Mouse (Mus musculus) neutrophil, adult 5-6 weeks (primary cell): ENCODE results near the gene Ddr2. TPM values are rescaled to one million over a fixed set of nuclear protein-coding genes. Genes with fewer than 3 reads are reported as not detected.
A peak's percentile ranks its signal among the peaks of the same experiment; 100 is the strongest.

Experiments used
- ATAC-seq: fragments of 151-379, 151-347 bp; 2 replicates; pipeline ENCODE4 v1.8.0; 2017; ENCODE audit warnings: mild to moderate bottlenecking, moderate TSS enrichment; ENCODE audit not compliant: insufficient number of reproducible peaks, poor library complexity, low FRiP score, severe bottlenecking; ENCODE audit errors: extremely low read depth
- total RNA-seq: library from RNA; stranded (forward); fragments of 200-1000 nt; gene quantifications from 2 replicates; pipeline ENCODE4 v1.2.3, GENCODE M21; 2017

The Ddr2 gene
- total RNA-seq, 1 experiment from 2014 or later, result not detected

DNA sequence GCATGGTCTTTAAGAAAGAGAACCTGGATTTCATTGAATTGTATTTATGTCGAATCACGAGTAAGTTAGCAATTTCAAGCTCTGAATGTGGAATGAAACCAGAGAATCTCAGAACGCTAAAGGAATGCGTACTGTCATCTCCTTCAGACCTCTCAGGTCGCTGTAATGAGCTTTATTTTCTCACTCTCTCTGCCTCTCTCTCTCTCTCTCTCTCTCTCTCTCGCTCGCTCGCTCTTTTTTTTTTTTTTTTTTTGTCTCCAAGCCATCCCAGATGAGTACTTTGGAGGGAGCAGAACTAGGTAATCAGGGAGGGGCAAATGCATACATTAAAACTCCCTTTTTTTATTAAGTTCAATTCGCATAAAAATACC lies 141.1 kb downstream of the Ddr2 start:
- ATAC-seq, result no peak

DNA sequence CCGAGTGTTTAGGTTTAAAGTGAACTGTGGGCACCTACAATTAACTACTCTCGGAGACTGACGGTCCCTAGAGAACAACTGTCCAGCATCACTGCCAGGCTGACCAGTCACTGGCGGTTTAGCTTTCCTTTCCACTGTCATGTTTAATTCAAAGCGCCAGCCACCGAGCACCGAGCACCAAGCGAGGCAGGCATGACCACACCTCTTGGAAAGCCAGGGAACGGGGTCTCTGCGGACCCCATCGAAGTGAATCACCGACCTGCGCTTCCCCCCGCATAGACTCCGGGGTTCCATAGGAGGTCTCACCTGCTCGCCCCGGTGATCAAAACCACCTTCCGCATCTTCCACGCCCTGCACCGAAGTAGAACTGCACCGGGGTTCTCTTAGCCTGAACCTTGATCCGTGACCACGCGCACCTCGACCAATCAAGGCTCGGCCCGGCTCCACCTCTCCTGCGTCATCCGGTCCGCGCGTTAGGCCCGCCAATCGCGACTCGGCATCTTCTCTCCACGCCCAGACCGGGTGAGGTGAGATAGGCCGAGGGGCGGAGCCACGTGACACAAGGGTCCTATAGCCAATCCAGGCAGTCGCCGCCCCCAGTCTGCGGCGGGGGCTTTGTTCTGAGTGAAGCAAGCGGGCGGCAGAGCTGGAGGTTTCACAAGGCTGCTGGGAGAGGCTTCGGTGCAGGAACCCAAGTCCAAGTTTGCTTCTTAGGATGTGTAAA lies 141.6 kb downstream of the Ddr2 start, which contains the start of gene Hsd17b7:
Hsd17b7 (minus strand) TSS at position 450 of the 724 bp plus-strand sequence.
- peak; percentile 99 for ATAC-seq

- ATAC-seq, result no peak
These were observed 157.5 kb downstream of the Ddr2 start for GRCm38 (mm10) chr1:169953106-169953505.

GRCm38 (mm10) chr1:169952636-169953035 lies 157.9 kb downstream of the Ddr2 start:
- ATAC-seq, result no peak

GRCm38 (mm10) chr1:169951561-169951960 lies 159.0 kb downstream of the Ddr2 start:
- ATAC-seq, result no peak

DNA sequence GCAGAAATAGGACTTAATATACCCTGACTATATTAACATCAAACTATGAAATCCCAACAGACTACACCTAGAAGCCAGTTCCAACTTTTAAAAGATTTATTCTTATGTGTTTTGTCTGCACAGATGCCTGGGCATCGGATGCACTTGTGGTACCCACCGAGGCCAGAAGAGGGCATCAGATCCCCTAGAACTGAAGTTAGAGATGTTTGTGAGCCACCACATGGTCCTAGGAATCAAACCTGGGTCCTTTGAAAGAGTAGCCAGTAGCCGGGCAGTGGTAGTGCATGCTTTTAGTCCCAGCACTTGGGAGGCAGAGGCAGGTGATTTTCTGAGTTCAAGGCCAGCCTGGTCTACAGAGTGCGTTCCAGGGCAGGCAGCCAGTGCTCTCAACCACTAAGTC lies 159.9 kb downstream of the Ddr2 start:
- no peak for ATAC-seq

DNA sequence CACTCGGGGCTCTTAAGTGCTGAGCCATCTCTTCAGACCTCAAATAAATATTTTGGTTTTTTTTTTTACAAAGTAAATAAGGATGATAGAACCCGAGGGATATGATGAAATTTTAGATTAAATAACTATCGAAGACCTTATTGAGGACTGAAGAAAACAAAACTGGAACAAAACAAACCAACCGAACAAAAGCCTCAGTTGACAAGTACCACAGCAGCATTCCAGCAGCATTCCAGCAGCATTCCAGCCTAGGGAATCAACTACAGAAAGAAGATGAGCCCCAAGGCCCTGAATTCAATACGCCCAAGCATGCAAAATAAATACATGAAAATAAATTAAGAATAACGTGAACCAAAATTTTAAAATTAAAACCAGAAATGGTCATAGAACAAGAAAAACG lies 160.6 kb downstream of the Ddr2 start:
- no peak for ATAC-seq

GRCm38 (mm10) chr1:169948866-169949265 lies 161.7 kb downstream of the Ddr2 start:
- no peak for ATAC-seq

- ATAC-seq, result no peak
These were observed 162.3 kb downstream of the Ddr2 start for GRCm38 (mm10) chr1:169948280-169948679.

DNA sequence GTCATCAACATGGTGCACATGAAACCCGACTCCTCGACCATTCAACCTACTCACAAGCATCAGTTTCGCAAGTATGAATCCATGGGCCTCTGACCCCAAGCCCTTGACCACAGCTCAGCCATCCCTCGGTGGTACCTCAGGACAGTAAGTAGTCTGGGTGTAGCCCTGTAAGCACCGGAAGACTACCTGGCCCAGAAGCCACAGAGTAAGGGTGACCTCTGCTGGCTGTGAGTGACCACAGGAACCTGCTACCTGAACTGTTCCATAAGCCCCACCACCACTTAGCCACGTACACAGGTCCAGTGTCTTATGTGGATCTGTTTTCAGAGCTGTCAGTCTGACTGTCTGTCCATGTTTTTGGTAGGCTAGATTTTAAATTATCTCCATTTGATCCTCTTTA lies 162.9 kb downstream of the Ddr2 start:
- ATAC-seq, result no peak

GRCm38 (mm10) chr1:169946004-169946403 lies 164.6 kb downstream of the Ddr2 start:
- ATAC-seq, result no peak

DNA sequence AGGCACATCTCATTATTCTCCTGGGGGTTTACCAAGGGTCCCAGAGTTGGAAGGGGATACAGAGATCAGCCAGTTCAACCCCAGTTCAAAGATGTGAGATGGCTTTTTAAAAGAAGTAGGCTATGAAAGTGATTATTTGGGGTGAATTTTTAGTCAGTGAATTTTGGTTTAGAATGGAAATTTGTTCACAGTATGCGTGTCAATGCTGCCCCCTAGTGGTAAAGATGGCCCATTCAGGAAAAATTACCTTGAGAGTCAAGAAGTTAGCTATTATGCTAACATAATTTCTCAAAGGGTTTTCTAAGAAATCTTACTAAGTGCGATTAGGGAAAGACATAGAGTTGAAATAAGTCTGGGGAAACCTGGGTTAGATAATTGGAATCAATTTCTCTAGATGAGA lies 171.2 kb downstream of the Ddr2 start:
- no peak for ATAC-seq

GRCm38 (mm10) chr1:169934005-169934725 lies 176.4 kb downstream of the Ddr2 start:
- no peak for ATAC-seq

DNA sequence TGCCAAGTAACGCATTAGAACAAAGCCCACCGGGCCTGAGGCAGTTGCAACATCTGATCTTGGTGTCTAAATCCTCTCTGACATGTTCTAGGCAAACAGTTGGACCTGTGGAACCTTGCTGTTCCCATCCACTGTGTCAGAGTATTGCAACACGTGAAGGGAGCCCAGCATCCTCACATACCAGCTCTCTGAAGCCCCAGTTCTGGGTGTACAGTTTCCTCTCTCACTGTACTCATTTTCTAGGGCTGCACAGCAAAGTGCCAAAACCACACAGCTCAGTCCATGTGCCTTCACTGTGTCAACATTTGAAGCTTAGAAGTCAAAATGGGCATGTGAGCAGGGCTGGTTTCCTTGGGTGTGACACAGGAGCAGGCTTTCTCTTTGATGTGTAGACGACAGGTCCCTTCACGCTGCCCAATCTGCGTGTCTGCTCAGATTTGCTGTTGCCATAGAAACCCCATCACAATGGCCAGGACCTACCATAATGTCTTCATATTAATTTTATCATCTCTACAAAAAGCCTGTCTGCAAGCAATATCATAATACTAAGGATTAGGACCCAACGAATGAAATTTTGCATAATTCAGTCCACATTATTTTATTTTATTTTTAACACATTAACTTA lies 178.3 kb downstream of the Ddr2 start:
- ATAC-seq, result no peak

GRCm38 (mm10) chr1:169931698-169932097 lies 178.9 kb downstream of the Ddr2 start:
- no peak for ATAC-seq

DNA sequence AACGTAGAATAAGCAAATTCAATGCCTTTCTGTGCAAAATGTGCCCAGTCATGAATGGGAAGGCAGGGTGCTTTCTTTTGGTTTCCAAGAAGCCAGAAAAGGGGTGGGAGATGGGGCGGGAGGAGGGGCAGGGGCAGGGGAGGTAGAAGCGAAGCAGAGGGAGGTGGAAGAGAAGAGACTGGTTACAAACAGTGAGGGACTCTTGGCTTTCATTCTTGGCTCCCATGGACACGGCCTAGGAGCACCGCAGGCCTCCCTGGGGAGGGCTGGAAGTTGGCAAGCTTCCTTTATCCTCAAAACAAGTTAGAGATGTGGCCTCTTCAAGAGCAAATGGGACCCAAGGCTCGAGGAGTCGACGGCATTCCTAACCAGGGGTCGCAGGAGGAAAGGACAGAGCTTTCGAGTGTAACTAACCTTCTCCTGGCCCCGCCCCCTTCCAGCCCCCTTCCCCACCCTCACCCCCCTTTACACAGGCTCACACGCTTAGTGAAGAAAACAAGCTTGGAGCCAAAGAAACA lies 182.0 kb downstream of the Ddr2 start, which contains the start of gene Ccdc190:
Ccdc190 (plus strand) TSS at position 195 of the 518 bp plus-strand sequence.
- ATAC-seq, result no peak

DNA sequence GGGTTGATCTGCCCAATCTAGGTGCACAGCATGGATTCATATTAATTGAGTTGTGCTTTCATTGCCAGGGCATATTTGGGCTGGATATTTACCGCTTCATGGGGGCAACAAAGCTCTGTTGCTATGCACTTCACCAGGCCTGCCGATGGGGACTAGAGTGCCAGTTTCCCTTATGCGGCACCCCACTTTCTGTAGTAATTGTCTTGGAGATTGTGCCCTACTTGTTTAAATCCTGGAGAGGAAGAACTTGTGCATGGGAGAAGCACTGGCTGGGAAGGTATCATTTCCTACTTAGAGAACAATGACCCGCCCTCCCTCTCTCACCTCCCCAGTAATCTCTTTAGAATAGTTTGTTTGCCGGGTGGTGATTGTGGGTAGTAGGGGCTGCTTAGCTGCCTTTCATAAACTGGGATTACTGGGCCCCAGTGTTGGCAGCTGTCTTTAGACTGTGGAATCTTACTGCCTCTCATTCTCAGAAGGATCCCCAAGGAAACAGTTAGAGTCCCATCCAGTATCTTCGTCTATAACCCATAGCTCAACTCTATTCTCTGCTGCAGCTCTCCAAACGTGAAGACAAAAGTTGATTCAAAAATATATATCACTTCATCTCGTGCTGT lies 182.7 kb downstream of the Ddr2 start:
- no peak for ATAC-seq

- ATAC-seq, result no peak
These were observed 186.0 kb downstream of the Ddr2 start for GRCm38 (mm10) chr1:169924567-169924966.
